Mouse (Mus musculus): ENCODE data around the gene Gldn. TPM values are rescaled to one million over a fixed set of nuclear protein-coding genes. Genes with fewer than 3 reads are reported as not detected.

Gldn gene
- polyA plus RNA-seq, 1 experiment from 2014 or later = not detected

- ATAC-seq (no peak), DNase-seq (ENCODE audit: low spot score) (no peak)
- no peaks in the 10 kb centered on the region for H3K9me3 ChIP-seq (ENCODE audit: low read length)
- H3K9ac ChIP-seq (replicated peaks; ENCODE audit: low read depth) = no peak overlapping the region
- H3K36me3 ChIP-seq (ENCODE audit: insufficient read depth, low read length) = no peaks in the 10 kb centered on the region
- no peaks in the 10 kb centered on the region for H3K27me3 ChIP-seq (replicated peaks; ENCODE audit: insufficient read depth, low read length)
- WGBS = 64% methylated on average over 7 of the region's 7 CpGs
- no peak overlapping the region for H3K27ac ChIP-seq (ENCODE audit: low read length)
- TF ChIP-seq CTCF (IDR thresholded peaks at IDR 0.05) = no peak
- TF ChIP-seq EP300 (IDR thresholded peaks at IDR 0.05) = no peak
- H3K4me1 ChIP-seq (ENCODE audit: insufficient read depth, low read depth, low read length) = no peaks in the 10 kb centered on the region
- H3K4me2 ChIP-seq (replicated peaks; ENCODE audit: low read depth, low read length) = no peak overlapping the region
- H3K4me3 ChIP-seq (ENCODE audit: low read depth, low read length) = no peak overlapping the region
Observed at GRCm38 (mm10) chr9:54342026-54342425, 55.7 kb downstream of the Gldn start.

- DNase-seq (ENCODE audit: low spot score) (no peak), ATAC-seq (no peak)
- H3K4me2 ChIP-seq (replicated peaks; ENCODE audit: low read depth, low read length) = no peak overlapping the region
- no peaks in the 10 kb centered on the region for H3K9me3 ChIP-seq (ENCODE audit: low read length)
- no peaks in the 10 kb centered on the region for H3K36me3 ChIP-seq (ENCODE audit: insufficient read depth, low read length)
- H3K9ac ChIP-seq (replicated peaks; ENCODE audit: low read depth) = no peak overlapping the region
- no peak overlapping the region for H3K27ac ChIP-seq (ENCODE audit: low read length)
- 83% methylated on average over 5 of the region's 8 CpGs for WGBS
- H3K27me3 ChIP-seq (replicated peaks; ENCODE audit: insufficient read depth, low read length) = no peaks in the 10 kb centered on the region
- no peaks in the 10 kb centered on the region for H3K4me1 ChIP-seq (ENCODE audit: insufficient read depth, low read depth, low read length)
- TF ChIP-seq EP300 (IDR thresholded peaks at IDR 0.05) (no peak), CTCF (IDR thresholded peaks at IDR 0.05) (no peak)
- no peak overlapping the region for H3K4me3 ChIP-seq (ENCODE audit: low read depth, low read length)
Observed at GRCm38 (mm10) chr9:54356756-54357155, 70.5 kb downstream of the Gldn start.

Other genes starting within 250 kb of the Gldn start
- 1.3 and 1.7 TPM in 2 replicates for gene Tnfaip8l3, start 218.1 kb upstream of the Gldn start, polyA plus RNA-seq (2015; fragmentation: Nextera tagmentation; extraction: Ambion mirVana)
- gene Cyp19a1, start 18.4 kb upstream of the Gldn start, polyA plus RNA-seq (2015; fragmentation: Nextera tagmentation; extraction: Ambion mirVana) = not detected in 2 replicates
- gene Dmxl2, start 215.1 kb downstream of the Gldn start, polyA plus RNA-seq (2015; fragmentation: Nextera tagmentation; extraction: Ambion mirVana) = 4.8 and 5.1 TPM in 2 replicates